Mouse (Mus musculus): ENCODE data around the gene Erich6b. TPM values are rescaled to one million over a fixed set of nuclear protein-coding genes. Genes with fewer than 3 reads are reported as not detected.

Erich6b gene
- polyA plus RNA-seq (2012; rRNA removed): not detected in 2 replicates

GRCm38 (mm10) chr14:75642080-75642479 lies at the start of gene Erich6b:
Gene Erich6b (plus strand): TSS chr14:75642259.

GRCm38 (mm10) chr14:75592978-75593377 lies 49.1 kb upstream of the Erich6b start, which contains the start of gene Spert:
Gene Spert (minus strand): TSS chr14:75593116.

Other genes with a start within 250 kb of the Erich6b start
- gene Siah3, start 186.3 kb upstream of the Erich6b start, polyA plus RNA-seq (2012; rRNA removed): 2.1 and 2.8 TPM in 2 replicates
- not detected in 2 replicates for gene Spert, start 49.1 kb upstream of the Erich6b start, polyA plus RNA-seq (2012; rRNA removed)
- 21.3 and 26.8 TPM in 2 replicates for gene Cog3, start 112.3 kb downstream of the Erich6b start, polyA plus RNA-seq (2012; rRNA removed)
- 15.2 and 26.6 TPM in 2 replicates for gene Slc25a30, start 144.8 kb downstream of the Erich6b start, polyA plus RNA-seq (2012; rRNA removed)
- gene Tpt1, start 202.8 kb downstream of the Erich6b start, polyA plus RNA-seq (2012; rRNA removed): 2,081 and 2,547 TPM in 2 replicates